Mouse (Mus musculus): Measurements from ENCODE around the gene Zkscan5.
"Not testable (repeated sequence)": the region's sequence is repeated elsewhere in the genome, so short reads cannot be mapped to it uniquely, and the experiment has no call there.

The Zkscan5 gene

GRCm38 (mm10) chr5:145202446-145202845 lies 1.9 kb upstream of the Zkscan5 start:
- ChIA-PET CTCF (no interaction called here), POLR2A (interaction anchor here in 2 of 4 experiments (1.6 to 11.8 kb wide), 2 partner anchors 17 to 28 kb away, joined by 5 to 206 read pairs; no protein-coding TSS in a partner anchor)

DNA sequence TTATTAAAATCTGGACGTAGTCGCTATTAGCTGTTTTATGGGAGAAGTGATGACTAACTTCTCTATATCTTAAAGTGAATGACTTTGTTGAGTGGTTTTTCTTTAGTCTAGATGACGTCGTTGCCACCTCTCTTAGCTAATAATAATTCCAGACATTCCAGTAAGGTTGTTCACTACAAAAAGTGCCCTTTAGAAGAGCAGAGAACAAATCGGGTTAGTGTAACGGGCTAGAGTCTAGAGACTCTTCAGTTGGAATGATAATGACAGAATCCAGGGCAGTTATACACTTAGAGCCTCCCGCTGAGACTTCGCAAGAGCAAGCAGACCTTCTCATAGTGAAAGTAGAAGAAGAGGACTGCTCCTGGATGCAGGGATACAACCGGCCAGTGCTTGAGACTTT lies 679 bp downstream of the Zkscan5 start:
- POLR2A ChIA-PET: interaction anchor here (0.7 to 22.4 kb wide), 45 partner anchors 8 to 762 kb away, joined by 3 to 510 read pairs (median 13); partner anchors contain the start of genes Cpsf4 (in 3 of the 4), Ptcd1 (in 3 of the 4), Zfp655 (in 3 of the 4) and Zscan25 (in 3 of the 4)
- CTCF ChIA-PET: interaction anchor here in 1 of 4 experiments (1.6 to 2.9 kb wide), 4 partner anchors 9 to 29 kb away, joined by 4 to 31 read pairs (median 8); no protein-coding TSS in a partner anchor

- ChIA-PET POLR2A (interaction anchor here in 2 of 4 experiments (0.6 to 22.4 kb wide), 10 partner anchors 8 to 90 kb away, joined by 3 to 510 read pairs (median 10); partner anchors contain the start of genes Zfp655 (in 2 of the 2), Atp5j2 (in 1 of the 2) and Zscan25 (in 1 of the 2)), CTCF (no interaction called here)
Measured at GRCm38 (mm10) chr5:145207385-145207784, 3.0 kb downstream of the Zkscan5 start.

GRCm38 (mm10) chr5:145207954-145208353 lies 3.6 kb downstream of the Zkscan5 start:
- ChIA-PET CTCF (interaction anchor here in 1 of 4 experiments (0.9 kb wide), 1 partner anchor 10 kb away, joined by 3 read pairs; no protein-coding TSS in a partner anchor), POLR2A (interaction anchor here in 3 of 4 experiments (0.6 to 22.4 kb wide), 17 partner anchors 9 to 1013 kb away, joined by 3 to 510 read pairs (median 4); partner anchors contain the start of genes Zfp655 (in 2 of the 3), Arpc1b (in 1 of the 3), Atp5j2 (in 1 of the 3) and Zscan25 (in 1 of the 3))

DNA sequence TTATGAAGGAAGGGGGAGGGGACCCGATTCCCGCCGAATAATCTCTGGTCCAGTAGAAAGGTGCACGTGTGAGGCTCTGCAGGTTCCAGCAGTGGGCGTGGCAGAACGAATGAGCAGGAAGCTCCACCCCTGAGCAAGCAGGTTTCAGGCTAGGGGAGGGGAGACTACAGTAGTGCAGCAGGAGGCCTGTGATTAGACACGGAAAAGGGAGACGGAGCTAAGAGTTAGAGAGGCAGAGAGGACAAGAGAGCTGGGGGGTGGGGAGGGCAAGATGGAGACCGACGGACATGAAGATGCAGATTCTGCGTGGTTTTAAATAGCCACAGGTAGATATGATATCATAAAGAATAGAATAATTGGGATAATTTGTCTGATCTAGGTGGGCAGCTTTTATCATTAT lies 4.0 kb downstream of the Zkscan5 start:
- POLR2A ChIA-PET: interaction anchor here in 3 of 4 experiments (0.8 to 22.4 kb wide), 16 partner anchors 9 to 1012 kb away, joined by 3 to 510 read pairs (median 4); partner anchors contain the start of genes Zfp655 (in 2 of the 3), Arpc1b (in 1 of the 3), Atp5j2 (in 1 of the 3) and Zscan25 (in 1 of the 3)
- CTCF ChIA-PET: interaction anchor here in 1 of 4 experiments (0.9 kb wide), 1 partner anchor 10 kb away, joined by 3 read pairs; no protein-coding TSS in a partner anchor

DNA sequence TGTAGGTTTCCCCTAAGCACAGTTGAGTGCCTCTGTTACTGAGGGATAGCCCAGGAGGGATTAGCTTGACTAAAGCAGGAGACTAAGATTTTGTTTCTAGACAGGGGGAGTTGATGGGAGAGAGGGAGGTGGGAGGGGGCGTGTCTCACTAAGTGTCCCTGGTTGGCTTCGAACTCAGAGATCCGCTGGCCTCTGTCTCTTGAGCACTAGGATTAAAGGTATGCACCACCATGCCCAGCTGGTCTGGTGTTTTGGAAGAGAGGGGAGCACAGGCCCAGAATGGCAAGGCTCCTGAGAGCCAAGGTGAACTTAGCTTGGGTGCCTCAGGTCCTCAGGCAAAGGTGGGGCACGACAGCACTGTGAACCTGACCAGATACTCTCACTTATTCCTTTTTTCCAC lies 7.0 kb downstream of the Zkscan5 start:
- POLR2A ChIA-PET: interaction anchor here in 2 of 4 experiments (0.8 to 22.4 kb wide), 3 partner anchors 9 to 23 kb away, joined by 3 to 510 read pairs (median 3); partner anchors contain the start of gene Zfp655 (in 1 of the 2)
- CTCF ChIA-PET: no interaction called here

GRCm38 (mm10) chr5:145212216-145212615 lies 7.9 kb downstream of the Zkscan5 start:
- ChIA-PET CTCF (no interaction called here), POLR2A (interaction anchor here in 3 of 4 experiments (1.4 to 22.4 kb wide), 9 partner anchors 7 to 64 kb away, joined by 3 to 510 read pairs (median 7); partner anchors contain the start of genes Zfp655 (in 3 of the 3) and Zkscan5 (in 1 of the 3))

- ChIA-PET POLR2A (interaction anchor here (0.6 to 22.4 kb wide), 31 partner anchors 9 to 354 kb away, joined by 3 to 510 read pairs (median 4); partner anchors contain the start of genes Zfp655 (in 3 of the 4), Zkscan5 (in 3 of the 4), Zscan25 (in 2 of the 4) and Cpsf4 (in 1 of the 4)), CTCF (interaction anchor here in 3 of 4 experiments (0.5 to 3.4 kb wide), 12 partner anchors 9 to 605 kb away, joined by 3 to 31 read pairs (median 3); partner anchors contain the start of genes Zkscan5 (in 2 of the 3), Zfp655 (in 1 of the 3) and Zkscan14 (in 1 of the 3))
Measured at GRCm38 (mm10) chr5:145213505-145213904, 9.1 kb downstream of the Zkscan5 start.

GRCm38 (mm10) chr5:145214679-145215078 lies 10.3 kb downstream of the Zkscan5 start:
- CTCF ChIA-PET: interaction anchor here in 2 of 4 experiments (1.2 to 3.4 kb wide), 3 partner anchors 10 to 50 kb away, joined by 3 to 31 read pairs (median 3); partner anchors contain the start of genes Zfp655 (in 1 of the 2) and Zkscan5 (in 1 of the 2)
- POLR2A ChIA-PET: interaction anchor here in 3 of 4 experiments (1.5 to 22.4 kb wide), 8 partner anchors 10 to 34 kb away, joined by 4 to 510 read pairs (median 22); partner anchors contain the start of genes Zfp655 (in 3 of the 3) and Zkscan5 (in 2 of the 3)

DNA sequence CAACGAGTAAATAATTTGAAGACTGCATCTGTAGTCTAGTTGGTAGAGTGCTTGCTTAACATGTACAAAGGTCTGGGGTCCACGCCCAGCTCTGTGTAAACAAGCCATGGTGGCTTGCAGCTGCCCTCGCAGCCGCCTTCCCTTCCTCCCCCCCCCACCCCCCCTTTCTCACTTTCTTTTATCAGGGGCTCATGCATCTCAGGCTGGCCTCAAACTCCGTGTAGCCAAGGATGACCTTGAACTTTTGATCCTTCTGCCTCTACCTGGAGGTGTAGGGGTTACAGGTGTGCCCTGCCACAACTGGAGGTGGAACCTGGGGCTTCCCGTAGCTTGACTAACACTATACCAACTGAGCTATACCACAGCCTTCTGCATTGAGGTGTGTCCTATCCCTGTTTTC lies 13.4 kb downstream of the Zkscan5 start:
- CTCF ChIA-PET: interaction anchor here in 2 of 4 experiments (0.6 to 1.6 kb wide), 2 partner anchors 9 to 20 kb away, joined by 3 to 10 read pairs; no protein-coding TSS in a partner anchor
- POLR2A ChIA-PET: interaction anchor here (0.6 to 22.4 kb wide), 40 partner anchors 10 to 1022 kb away, joined by 3 to 510 read pairs (median 5); partner anchors contain the start of genes Zfp655 (in 4 of the 4), Cpsf4 (in 3 of the 4), Ptcd1 (in 3 of the 4) and Zkscan5 (in 3 of the 4)

DNA sequence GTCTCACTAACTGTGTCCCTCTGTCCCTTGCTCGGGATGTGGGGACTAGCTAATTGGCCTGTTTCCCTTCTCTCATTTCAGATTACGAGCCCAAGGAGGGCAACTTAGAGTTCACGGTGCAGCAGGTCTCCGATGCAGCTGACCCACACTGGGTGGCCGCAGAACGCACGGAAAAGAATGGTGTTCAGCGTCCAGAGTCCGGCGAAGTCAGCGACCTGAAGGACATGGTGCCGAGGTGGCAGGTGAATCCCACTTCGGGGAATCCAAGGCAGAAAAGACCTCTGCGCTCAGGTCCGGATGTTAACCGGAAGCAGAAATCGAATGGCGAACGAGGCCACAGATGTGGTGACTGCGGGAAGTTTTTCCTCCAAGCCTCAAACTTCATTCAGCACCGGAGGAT lies 13.8 kb downstream of the Zkscan5 start:
- CTCF ChIA-PET: interaction anchor here in 3 of 4 experiments (0.6 to 1.6 kb wide), 4 partner anchors 10 to 20 kb away, joined by 3 to 10 read pairs (median 4); no protein-coding TSS in a partner anchor
- POLR2A ChIA-PET: interaction anchor here (0.5 to 22.4 kb wide), 47 partner anchors 8 to 118 kb away, joined by 3 to 510 read pairs (median 4); partner anchors contain the start of genes Zfp655 (in 4 of the 4), Cpsf4 (in 3 of the 4), Ptcd1 (in 3 of the 4) and Zkscan5 (in 3 of the 4)

DNA sequence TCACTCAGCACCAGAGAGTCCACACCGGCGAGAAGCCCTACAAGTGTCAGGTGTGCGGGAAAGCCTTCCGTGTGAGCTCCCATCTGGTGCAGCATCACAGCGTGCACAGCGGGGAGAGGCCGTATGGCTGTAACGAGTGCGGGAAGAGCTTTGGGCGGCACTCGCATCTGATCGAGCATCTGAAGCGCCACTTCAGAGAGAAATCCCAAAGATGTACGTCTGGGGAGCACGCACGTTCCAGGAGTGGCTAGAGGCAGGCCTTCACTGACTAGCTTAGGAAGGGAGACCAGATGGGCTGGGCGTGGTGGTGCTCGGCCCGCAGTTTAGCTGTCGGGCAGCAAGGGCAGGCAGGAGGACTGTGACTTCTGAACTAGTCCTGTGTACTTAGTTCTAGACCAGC lies 14.3 kb downstream of the Zkscan5 start:
- POLR2A ChIA-PET: interaction anchor here (0.5 to 22.4 kb wide), 43 partner anchors 9 to 252 kb away, joined by 3 to 510 read pairs (median 5); partner anchors contain the start of genes Cpsf4 (in 3 of the 4), Ptcd1 (in 3 of the 4), Zfp655 (in 3 of the 4) and Zkscan5 (in 3 of the 4)
- CTCF ChIA-PET: interaction anchor here in 3 of 4 experiments (0.6 to 1.6 kb wide), 3 partner anchors 10 to 16 kb away, joined by 3 to 4 read pairs (median 3); no protein-coding TSS in a partner anchor

- POLR2A ChIA-PET: interaction anchor here in 3 of 4 experiments (0.9 to 22.4 kb wide), 13 partner anchors 8 to 105 kb away, joined by 3 to 510 read pairs (median 6); partner anchors contain the start of genes Zfp655 (in 3 of the 3) and Zkscan5 (in 3 of the 3)
- CTCF ChIA-PET: no interaction called here
Measured at GRCm38 (mm10) chr5:145219981-145220380, 15.6 kb downstream of the Zkscan5 start.

- CTCF ChIA-PET: interaction anchor here in 3 of 4 experiments (0.8 to 1.7 kb wide), 4 partner anchors 9 to 37 kb away, joined by 3 to 5 read pairs (median 4); partner anchors contain the start of gene Zkscan5 (in 1 of the 3)
Measured at GRCm38 (mm10) chr5:145222840-145223239, 18.5 kb downstream of the Zkscan5 start.

DNA sequence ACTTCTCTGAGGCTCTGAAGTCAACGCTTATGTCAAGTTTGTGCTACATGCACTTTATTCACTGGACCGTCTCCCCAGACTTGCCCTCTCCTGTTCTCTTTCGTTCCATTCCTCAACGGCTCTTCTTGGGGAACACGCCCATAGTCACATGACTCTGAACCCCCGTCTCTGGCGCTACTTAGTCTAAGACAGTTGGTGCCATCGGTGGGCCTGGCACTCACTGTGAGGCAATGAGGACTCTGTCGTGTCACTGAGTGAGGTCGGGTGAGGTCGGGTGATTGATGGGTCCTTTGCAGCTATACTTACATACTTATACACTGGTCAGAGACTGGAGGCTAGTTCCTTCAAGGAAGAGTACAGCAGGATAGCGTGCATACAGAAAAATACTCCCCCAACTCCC lies 19.0 kb downstream of the Zkscan5 start:
- POLR2A ChIA-PET: interaction anchor here (0.7 to 22.4 kb wide), 19 partner anchors 9 to 102 kb away, joined by 3 to 510 read pairs (median 4); partner anchors contain the start of genes Zfp655 (in 3 of the 4), Zkscan5 (in 2 of the 4), Atp5j2 (in 1 of the 4) and Zscan25 (in 1 of the 4)
- CTCF ChIA-PET: interaction anchor here in 3 of 4 experiments (0.8 to 1.4 kb wide), 3 partner anchors 10 to 36 kb away, joined by 3 to 4 read pairs (median 3); partner anchors contain the start of gene Zkscan5 (in 1 of the 3)

More at GRCm38 (mm10) chr5:145222840-145223239, 18.5 kb downstream of the Zkscan5 start:
- POLR2A ChIA-PET: interaction anchor here (0.5 to 22.4 kb wide), 23 partner anchors 9 to 852 kb away, joined by 3 to 510 read pairs (median 4); partner anchors contain the start of genes Zfp655 (in 4 of the 4), Zkscan5 (in 2 of the 4), Atp5j2 (in 1 of the 4) and Zscan25 (in 1 of the 4)

DNA sequence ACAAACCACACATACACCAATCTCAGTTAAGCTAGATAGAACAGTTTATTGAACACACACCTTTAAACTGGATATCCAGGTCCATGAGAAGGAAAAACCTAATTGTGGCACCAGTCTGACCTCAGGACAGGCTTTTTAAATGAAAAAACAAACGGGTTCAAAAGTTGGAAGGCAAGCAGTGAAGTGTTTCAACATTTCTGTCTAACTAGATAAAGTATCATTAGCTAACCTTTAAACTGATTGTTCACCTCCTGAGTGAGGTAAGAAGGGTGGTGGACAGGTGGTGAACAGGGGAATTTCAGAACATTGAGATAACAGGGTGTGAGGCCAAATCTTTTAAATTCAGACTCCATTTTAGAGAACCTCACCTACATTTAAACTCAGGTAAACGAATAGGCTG lies 22.1 kb downstream of the Zkscan5 start:
- POLR2A ChIA-PET: interaction anchor here in 2 of 4 experiments (0.8 to 16.5 kb wide), 5 partner anchors 7 to 25 kb away, joined by 4 to 510 read pairs (median 16); partner anchors contain the start of genes Zkscan14 (in 1 of the 2) and Zkscan5 (in 1 of the 2)
- CTCF ChIA-PET: no interaction called here

DNA sequence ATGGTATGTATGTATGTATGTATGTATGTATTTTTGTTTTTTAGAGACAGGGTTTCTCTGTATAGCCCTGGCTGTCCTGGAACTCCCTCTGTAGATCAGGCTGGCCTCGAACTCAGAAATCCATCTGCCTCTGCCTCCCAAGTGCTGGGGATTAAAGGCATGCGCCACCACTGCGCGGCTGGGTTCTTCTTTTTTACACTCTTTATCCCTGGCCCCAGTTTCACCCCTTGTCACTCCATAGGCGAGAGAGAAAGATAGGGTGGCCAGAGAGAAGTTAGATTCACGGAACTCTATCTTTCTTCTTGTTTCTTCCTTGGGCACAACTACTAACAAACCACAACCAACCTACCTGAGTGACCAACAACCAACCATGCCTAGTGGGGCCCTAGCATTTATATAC lies 24.9 kb downstream of the Zkscan5 start:
- POLR2A ChIA-PET: interaction anchor here in 3 of 4 experiments (0.7 to 16.5 kb wide), 9 partner anchors 10 to 1561 kb away, joined by 3 to 510 read pairs (median 16); partner anchors contain the start of gene Zkscan5 (in 2 of the 3)
- CTCF ChIA-PET: not testable (repeated sequence)
